ENCODE assay signal across 7 mouse cellular contexts in genomic region chr10:80264341-80265148, GRCm38 (mm10). TPM values are rescaled to one million over a fixed set of nuclear protein-coding genes. Genes with fewer than 3 reads are reported as not detected.
DNase-seq lines count a peak whose midpoint lies in the region; ATAC-seq and TF ChIP-seq lines count a peak whose summit lies in the region.

No protein-coding gene starts in this region.

- 2% methylated on average over 81 of the region's 81 CpGs for WGBS in embryonic facial prominence, embryonic 10.5 days
- 1% methylated on average over 81 of the region's 81 CpGs for WGBS in intestine, postnatal 0 days
- 2% methylated on average over 81 of the region's 81 CpGs for WGBS in midbrain, embryonic 12.5 days
- under 1% methylated on average over 81 of the region's 81 CpGs for WGBS in small intestine, adult 2 months

- peaks cover 5% of the 10 kb centered on the region; the same call in 1 of the 2 replicates for H3K27me3 ChIP-seq in embryonic facial prominence, embryonic 10.5 days (replicated peaks; ENCODE audit: low read depth, poor library complexity, severe bottlenecking)
- no peaks in the 10 kb centered on the region for H3K27me3 ChIP-seq in intestine, postnatal 0 days (replicated peaks; ENCODE audit: control insufficient read depth, insufficient read depth, low read length)
- no peaks in the 10 kb centered on the region for H3K27me3 ChIP-seq in midbrain, embryonic 12.5 days
- no peaks in the 10 kb centered on the region for H3K27me3 ChIP-seq in small intestine, adult 2 months (ENCODE audit: control insufficient read depth, insufficient read depth, low read length)

- peaks cover 66% of the 10 kb centered on the region for H3K4me1 ChIP-seq in embryonic facial prominence, embryonic 10.5 days
- H3K4me1 ChIP-seq in intestine, postnatal 0 days (replicated peaks; ENCODE audit: control insufficient read depth, insufficient read depth, low read length): peaks cover 6% of the 10 kb centered on the region; the same call in 1 of the 2 replicates
- H3K4me1 ChIP-seq in midbrain, embryonic 12.5 days: peaks cover 62% of the 10 kb centered on the region
- H3K4me1 ChIP-seq in small intestine, adult 2 months (ENCODE audit: control insufficient read depth, insufficient read depth, insufficient read length, low read length): peaks cover 32% of the 10 kb centered on the region

- ATAC-seq in intestine, postnatal 0 days: peak; percentile 60
- ATAC-seq in midbrain, embryonic 12.5 days (ENCODE audit: low FRiP score, low read depth): peak; percentile 66

- H3K9ac ChIP-seq in intestine, postnatal 0 days (ENCODE audit: low read depth, low read length): peak overlapping the region; percentile 97
- H3K9ac ChIP-seq in midbrain, embryonic 12.5 days (replicated peaks): peak overlapping the region; percentile 99

- H3K4me2 ChIP-seq in intestine, postnatal 0 days (replicated peaks; ENCODE audit: low read depth): peak overlapping the region; percentile 74
- peak overlapping the region; percentile 68 for H3K4me2 ChIP-seq in midbrain, embryonic 12.5 days (replicated peaks)

- TF ChIP-seq CTCF in intestine, postnatal 0 days (IDR thresholded peaks at IDR 0.05; ENCODE audit: low read depth): no peak
- no peak for TF ChIP-seq CTCF in small intestine, adult 2 months (IDR thresholded peaks at IDR 0.05; ENCODE audit: extremely low read depth, insufficient read length, insufficient replicate concordance, low read depth, low read length)

- peaks cover 28% of the 10 kb centered on the region for H3K36me3 ChIP-seq in embryonic facial prominence, embryonic 10.5 days (replicated peaks)
- no peaks in the 10 kb centered on the region; the same call in 1 of the 2 replicates for H3K36me3 ChIP-seq in intestine, postnatal 0 days (ENCODE audit: control insufficient read depth, insufficient read depth)
- peaks cover 14% of the 10 kb centered on the region for H3K36me3 ChIP-seq in midbrain, embryonic 12.5 days
- peaks cover 5% of the 10 kb centered on the region; the same call in 1 of the 2 replicates for H3K36me3 ChIP-seq in small intestine, adult 2 months (ENCODE audit: control insufficient read depth, insufficient read depth, low read length)

- H3K27ac ChIP-seq in embryonic facial prominence, embryonic 10.5 days (replicated peaks): peak overlapping the region; percentile 98
- peak overlapping the region; percentile 91 for H3K27ac ChIP-seq in intestine, postnatal 0 days (ENCODE audit: low read depth, low read length)
- H3K27ac ChIP-seq in midbrain, embryonic 12.5 days (replicated peaks): peak overlapping the region; percentile 72
- peak overlapping the region; percentile 75 for H3K27ac ChIP-seq in small intestine, adult 2 months (ENCODE audit: insufficient read depth, low read depth, low read length)

- no peaks in the 10 kb centered on the region for H3K9me3 ChIP-seq in embryonic facial prominence, embryonic 10.5 days
- no peaks in the 10 kb centered on the region for H3K9me3 ChIP-seq in intestine, postnatal 0 days (ENCODE audit: control insufficient read depth)
- no peaks in the 10 kb centered on the region for H3K9me3 ChIP-seq in midbrain, embryonic 12.5 days

- peak; percentile 99 for DNase-seq in adrenal gland, postnatal 10 days
- DNase-seq in embryonic facial prominence, embryonic 10.5 days (ENCODE audit: low spot score): peak; percentile 99
- DNase-seq in gonadal fat pad, adult 2 months (ENCODE audit: low read depth): peak; percentile 75
- DNase-seq in left cerebral cortex, postnatal 4 days: peak; percentile 100

- peak overlapping the region; percentile 98 for H3K4me3 ChIP-seq in embryonic facial prominence, embryonic 10.5 days
- H3K4me3 ChIP-seq in intestine, postnatal 0 days (ENCODE audit: low read depth, low read length): peak overlapping the region; percentile 84
- H3K4me3 ChIP-seq in midbrain, embryonic 12.5 days: peak overlapping the region; percentile 94
- H3K4me3 ChIP-seq in small intestine, adult 2 months (ENCODE audit: low read depth, low read length): peak overlapping the region; percentile 93

- peak; percentile 63; the same call in 1 of the 2 replicates for TF ChIP-seq POLR2A in small intestine, adult 2 months (IDR thresholded peaks at IDR 0.05; ENCODE audit: low read depth, low read length)

- intact Hi-C loops in left cerebral cortex, postnatal 4 days (cut with DNase I): no loop called here

RNA-seq across cellular contexts. Expression of gene Dazap1, which starts 3.3 kb away (rescaled TPM):
- 100 to 1,000 TPM in 1 of 2 experiments, 10 to 100 TPM in 1; 93.6 to 121 TPM for total RNA-seq in adrenal gland, postnatal 10 days (2021)
- 56.2 and 58.5 TPM in 2 replicates for polyA plus RNA-seq in embryonic facial prominence, embryonic 10.5 days (2016; fragmentation: Nextera tagmentation; extraction: Ambion mirVana)
- polyA plus RNA-seq in gonadal fat pad, adult 2 months (2012; rRNA removed): 43.5 and 68.3 TPM in 2 replicates
- 26.6 and 29.0 TPM in 2 replicates for polyA plus RNA-seq in intestine, postnatal 0 days (2015; fragmentation: Nextera tagmentation; extraction: Ambion mirVana)
- 100 to 1,000 TPM; 136 to 145 TPM for total RNA-seq in left cerebral cortex, postnatal 4 days (2021)
- polyA plus RNA-seq in midbrain, embryonic 12.5 days (2016; fragmentation: Nextera tagmentation; extraction: Ambion mirVana): 61.2 and 71.3 TPM in 2 replicates
- 46.6 and 89.3 TPM in 2 replicates for polyA plus RNA-seq in small intestine, adult 2 months (2012; rRNA removed)

RNA-seq across cellular contexts. Expression of gene Gamt, which starts 3.7 kb away (rescaled TPM):
- 100 to 1,000 TPM; 164 to 167 TPM for total RNA-seq in adrenal gland, postnatal 10 days (2021)
- polyA plus RNA-seq in embryonic facial prominence, embryonic 10.5 days (2016; fragmentation: Nextera tagmentation; extraction: Ambion mirVana): 24.4 and 25.0 TPM in 2 replicates
- polyA plus RNA-seq in gonadal fat pad, adult 2 months (2012; rRNA removed): 252 and 295 TPM in 2 replicates
- 30.1 and 37.2 TPM in 2 replicates for polyA plus RNA-seq in intestine, postnatal 0 days (2015; fragmentation: Nextera tagmentation; extraction: Ambion mirVana)
- 10 to 100 TPM; 21.9 to 23.0 TPM for total RNA-seq in left cerebral cortex, postnatal 4 days (2021)
- 28.1 and 29.5 TPM in 2 replicates for polyA plus RNA-seq in midbrain, embryonic 12.5 days (2016; fragmentation: Nextera tagmentation; extraction: Ambion mirVana)
- 13.1 and 55.2 TPM in 2 replicates for polyA plus RNA-seq in small intestine, adult 2 months (2012; rRNA removed)

RNA-seq across cellular contexts. Expression of gene Ndufs7, which starts 15.6 kb away (rescaled TPM):
- 100 to 1,000 TPM; 470 to 572 TPM for total RNA-seq in adrenal gland, postnatal 10 days (2021)
- polyA plus RNA-seq in embryonic facial prominence, embryonic 10.5 days (2016; fragmentation: Nextera tagmentation; extraction: Ambion mirVana): 303 and 309 TPM in 2 replicates
- polyA plus RNA-seq in gonadal fat pad, adult 2 months (2012; rRNA removed): 335 and 336 TPM in 2 replicates
- polyA plus RNA-seq in intestine, postnatal 0 days (2015; fragmentation: Nextera tagmentation; extraction: Ambion mirVana): 584 and 605 TPM in 2 replicates
- 100 to 1,000 TPM; 124 to 125 TPM for total RNA-seq in left cerebral cortex, postnatal 4 days (2021)
- 205 and 213 TPM in 2 replicates for polyA plus RNA-seq in midbrain, embryonic 12.5 days (2016; fragmentation: Nextera tagmentation; extraction: Ambion mirVana)
- polyA plus RNA-seq in small intestine, adult 2 months (2012; rRNA removed): 800 and 1,176 TPM in 2 replicates

RNA-seq across cellular contexts. Expression of gene Rps15, which starts 27.7 kb away (rescaled TPM):
- 1,000 to 10,000 TPM; 1,216 to 1,243 TPM for total RNA-seq in adrenal gland, postnatal 10 days (2021)
- polyA plus RNA-seq in embryonic facial prominence, embryonic 10.5 days (2016; fragmentation: Nextera tagmentation; extraction: Ambion mirVana): 1,079 and 1,119 TPM in 2 replicates
- 1,514 and 1,586 TPM in 2 replicates for polyA plus RNA-seq in gonadal fat pad, adult 2 months (2012; rRNA removed)
- polyA plus RNA-seq in intestine, postnatal 0 days (2015; fragmentation: Nextera tagmentation; extraction: Ambion mirVana): 708 and 727 TPM in 2 replicates
- 100 to 1,000 TPM; 873 to 899 TPM for total RNA-seq in left cerebral cortex, postnatal 4 days (2021)
- 671 and 694 TPM in 2 replicates for polyA plus RNA-seq in midbrain, embryonic 12.5 days (2016; fragmentation: Nextera tagmentation; extraction: Ambion mirVana)
- 741 and 887 TPM in 2 replicates for polyA plus RNA-seq in small intestine, adult 2 months (2012; rRNA removed)

RNA-seq across cellular contexts. Expression of gene Apc2, which starts 31.2 kb away (rescaled TPM):
- total RNA-seq in adrenal gland, postnatal 10 days (2021): 1 to 10 TPM; 2.7 to 5.6 TPM
- polyA plus RNA-seq in embryonic facial prominence, embryonic 10.5 days (2016; fragmentation: Nextera tagmentation; extraction: Ambion mirVana): 11.8 and 12.6 TPM in 2 replicates
- 1.4 and 1.5 TPM in 2 replicates for polyA plus RNA-seq in gonadal fat pad, adult 2 months (2012; rRNA removed)
- polyA plus RNA-seq in intestine, postnatal 0 days (2015; fragmentation: Nextera tagmentation; extraction: Ambion mirVana): 1.1 and 1.6 TPM in 2 replicates
- 100 to 1,000 TPM; 398 to 400 TPM for total RNA-seq in left cerebral cortex, postnatal 4 days (2021)
- polyA plus RNA-seq in midbrain, embryonic 12.5 days (2016; fragmentation: Nextera tagmentation; extraction: Ambion mirVana): 181 and 193 TPM in 2 replicates
- polyA plus RNA-seq in small intestine, adult 2 months (2012; rRNA removed): 0.65 and 0.96 TPM in 2 replicates

Comparison
In these comparisons a context has a peak if more than half of its experiments do, and no peak if none do; other contexts are left out.
1. Peak in every context shown above with its lines: DNase-seq, ATAC-seq, H3K4me3 ChIP-seq and H3K27ac ChIP-seq.